Mouse (Mus musculus) hindlimb bud, embryonic 11.5 days (tissue): Measurements from ENCODE around the gene Cend1.
"Not testable (repeated sequence)": the region's sequence is repeated elsewhere in the genome, so short reads cannot be mapped to it uniquely, and the experiment has no call there.

Experiments
- DNase-seq: peaks from one replicate; pipeline ENCODE4 v3.0.0-alpha.2; 2012; ENCODE audit warnings: low read depth, low spot score; ENCODE audit errors: extremely low spot score

Gene Cend1

DNA sequence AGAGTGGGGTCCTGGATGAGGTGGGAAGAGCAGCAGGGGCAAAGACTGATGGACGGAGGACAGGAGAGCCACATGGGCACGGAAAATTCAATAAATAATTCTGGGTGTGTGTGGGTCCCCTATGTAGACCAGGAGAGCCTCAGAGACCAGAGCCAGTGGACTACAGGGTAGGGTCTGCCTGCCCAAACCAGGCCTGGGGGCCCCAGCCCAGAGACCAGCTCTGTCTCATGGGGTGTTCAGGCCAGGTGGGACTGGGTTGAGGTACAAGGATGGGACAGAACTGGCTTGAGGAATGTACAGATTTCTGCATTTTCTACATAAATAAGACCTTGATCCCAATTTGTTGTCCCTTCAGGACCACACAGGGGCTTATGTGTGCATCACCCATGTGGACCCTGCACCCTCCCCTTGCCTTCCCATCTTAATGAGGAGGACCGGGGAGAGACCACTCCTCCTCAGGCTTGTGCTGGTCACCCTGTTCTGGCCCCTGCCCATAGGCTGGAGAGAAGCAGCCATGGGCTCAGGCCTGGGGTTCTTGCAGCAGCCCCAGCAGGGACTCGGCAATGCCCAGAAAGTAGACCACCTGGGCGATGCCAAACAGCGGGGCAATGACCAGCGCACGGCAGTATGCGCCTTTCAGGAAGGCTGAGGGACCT, 1.4 kb upstream of the Cend1 start:
- DNase-seq: no peak

- no peak for DNase-seq
These were observed 721 bp upstream of the Cend1 start for GRCm38 (mm10) chr7:141429840-141430584.

- no peak for DNase-seq
These were observed 590 bp downstream of the Cend1 start for GRCm38 (mm10) chr7:141428701-141429100.

DNA sequence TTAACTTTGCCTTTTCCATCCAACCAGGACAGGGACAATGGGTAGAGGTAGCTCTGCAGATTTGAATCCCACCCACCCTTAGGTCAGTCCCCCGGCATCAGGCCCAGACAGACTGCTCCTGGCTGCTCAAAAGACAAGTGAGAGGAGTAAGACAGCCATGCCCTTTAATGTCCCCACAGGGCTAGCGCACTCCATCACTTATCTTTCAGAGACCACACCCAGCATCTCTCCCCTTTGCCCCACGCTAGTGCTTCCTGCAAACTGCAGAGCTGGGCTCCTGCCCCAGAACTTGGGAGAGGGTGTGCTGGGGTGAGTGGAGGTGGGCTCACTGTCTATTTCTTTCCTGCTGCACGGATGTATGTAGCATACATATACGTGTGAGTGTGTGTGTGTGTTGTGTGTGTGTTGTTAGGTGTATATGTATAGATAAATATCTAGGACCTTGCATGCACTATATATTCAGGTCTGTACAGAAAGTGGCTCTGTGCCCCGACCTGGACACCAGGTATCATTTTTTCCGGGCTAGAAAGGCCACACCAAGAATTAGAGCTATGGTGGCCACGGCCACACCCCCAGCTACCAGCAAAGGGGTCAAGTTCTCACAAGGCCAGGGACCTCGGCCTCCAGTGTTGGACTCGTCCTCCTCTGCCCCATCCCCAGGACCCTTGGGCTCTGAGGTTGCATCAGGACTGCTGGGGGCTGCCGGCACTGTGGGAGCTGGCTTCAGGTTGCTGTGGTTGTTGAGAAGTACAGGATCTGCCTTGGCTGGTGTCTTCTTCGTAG, 2.2 kb downstream of the Cend1 start:
- no peak for DNase-seq

DNA sequence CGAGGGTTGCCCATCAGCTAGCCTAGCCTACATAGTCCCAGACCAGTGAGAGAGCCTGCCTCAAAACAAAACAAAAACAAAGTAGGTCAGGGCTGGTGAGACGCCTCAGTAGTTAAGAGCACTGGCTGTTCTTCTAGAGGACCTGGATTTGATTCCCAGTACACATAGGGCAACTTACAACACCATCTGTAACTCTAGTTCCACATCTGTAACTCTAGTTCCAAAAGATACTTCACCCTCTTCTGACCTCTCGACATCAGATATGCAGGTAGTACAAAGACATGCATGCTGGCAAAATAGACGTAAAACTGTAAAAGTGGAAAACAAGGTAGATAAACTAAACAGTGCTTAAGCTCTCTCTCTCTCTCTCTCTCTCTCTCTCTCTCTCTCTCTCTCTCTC, 5.5 kb downstream of the Cend1 start:
- no peak for DNase-seq

- DNase-seq: no peak
These were observed 9.1 kb downstream of the Cend1 start for GRCm38 (mm10) chr7:141420030-141420702.

- no peak for DNase-seq
These were observed 10.3 kb downstream of the Cend1 start for GRCm38 (mm10) chr7:141418970-141419369.

- no peak for DNase-seq
These were observed 11.3 kb downstream of the Cend1 start for GRCm38 (mm10) chr7:141417731-141418681.

- DNase-seq: no peak
These were observed 13.0 kb downstream of the Cend1 start for GRCm38 (mm10) chr7:141416144-141416841.

DNA sequence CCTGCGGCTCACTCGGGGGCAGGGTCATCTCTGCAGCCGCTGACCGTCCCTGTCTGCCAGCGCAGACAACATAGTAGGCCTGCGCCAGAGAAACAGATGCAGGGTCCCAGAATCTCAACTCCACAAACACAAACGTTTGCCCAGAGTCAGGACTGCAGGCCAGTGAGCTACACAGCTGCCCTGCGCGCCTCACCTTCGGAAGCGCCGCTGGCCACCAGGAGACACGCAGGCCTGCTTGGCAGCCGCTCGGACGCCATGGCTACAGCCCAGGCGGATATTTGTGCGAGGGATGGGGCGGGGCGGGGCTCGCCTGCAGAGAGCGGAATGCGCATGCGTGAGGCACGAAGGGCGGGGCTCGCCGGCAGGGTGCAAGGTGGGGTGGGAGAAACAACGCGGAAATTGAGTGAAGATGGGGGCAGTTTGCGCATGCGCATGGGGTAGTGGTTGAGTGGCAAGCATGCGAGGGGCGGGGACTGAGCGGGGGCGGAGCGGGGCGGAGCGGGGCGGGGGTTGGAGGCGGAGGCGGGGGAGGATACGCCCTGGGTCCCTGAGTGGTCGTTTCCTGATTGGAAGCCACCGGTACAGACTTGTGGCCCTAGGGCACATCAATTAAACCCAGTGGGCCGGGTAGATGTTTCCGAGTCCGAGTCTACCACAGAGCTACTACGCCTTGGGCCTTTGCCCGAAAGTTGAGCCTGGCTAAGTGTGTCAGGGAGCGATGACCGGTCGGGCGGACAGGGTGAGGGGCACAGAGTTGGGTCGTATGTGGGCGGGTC, 15.3 kb downstream of the Cend1 start, which contains the start of gene Gatd1:
Gatd1 (minus strand) TSS at position 328 of the 776 bp plus-strand sequence.
- DNase-seq: peak; percentile 98

GRCm38 (mm10) chr7:141413331-141413730, 16.0 kb downstream of the Cend1 start:
- no peak for DNase-seq

DNA sequence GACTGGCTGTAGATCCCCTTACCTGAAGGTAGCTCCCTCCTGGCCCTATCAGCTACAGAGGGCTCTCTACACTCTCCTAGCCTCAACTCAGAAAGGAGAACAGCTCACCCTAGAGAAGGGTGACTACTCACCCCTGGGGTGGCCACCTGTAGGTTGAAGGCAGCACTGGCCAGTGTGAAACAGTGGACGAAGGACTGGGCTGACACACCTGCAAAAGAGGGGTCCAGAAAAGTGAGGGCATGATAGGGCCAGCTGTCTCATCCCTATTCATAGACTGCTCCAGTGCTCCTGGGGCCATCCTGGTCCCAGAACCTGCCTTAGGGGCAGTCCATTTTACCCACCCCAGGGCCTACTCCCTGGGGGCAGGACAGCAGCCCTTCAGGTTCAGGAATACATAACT, 17.6 kb downstream of the Cend1 start:
- no peak for DNase-seq

GRCm38 (mm10) chr7:141410631-141411030, 18.7 kb downstream of the Cend1 start:
- no peak for DNase-seq

DNA sequence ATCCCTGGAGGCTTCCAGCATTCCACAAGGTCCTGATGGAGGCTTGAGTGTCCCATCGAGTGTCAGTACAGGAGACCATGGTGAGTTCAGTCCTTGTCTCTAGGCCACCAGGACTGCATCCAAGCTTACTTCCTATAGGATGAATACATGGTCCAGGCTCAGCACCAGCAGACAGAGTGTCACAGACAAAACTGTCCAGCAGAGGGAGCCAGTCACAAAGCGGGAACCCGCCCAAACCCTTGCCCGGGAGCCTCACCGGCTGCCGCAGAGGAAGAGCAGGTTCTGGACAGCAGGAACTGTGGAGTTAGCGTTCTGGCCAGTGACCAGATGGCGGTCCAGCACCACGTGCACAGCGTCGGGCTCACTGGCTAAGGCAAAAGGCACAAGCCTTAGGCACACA, 20.5 kb downstream of the Cend1 start:
- peak; percentile 53 for DNase-seq

- not testable (repeated sequence) for DNase-seq
These were observed 21.6 kb downstream of the Cend1 start for GRCm38 (mm10) chr7:141407670-141408069.

DNA sequence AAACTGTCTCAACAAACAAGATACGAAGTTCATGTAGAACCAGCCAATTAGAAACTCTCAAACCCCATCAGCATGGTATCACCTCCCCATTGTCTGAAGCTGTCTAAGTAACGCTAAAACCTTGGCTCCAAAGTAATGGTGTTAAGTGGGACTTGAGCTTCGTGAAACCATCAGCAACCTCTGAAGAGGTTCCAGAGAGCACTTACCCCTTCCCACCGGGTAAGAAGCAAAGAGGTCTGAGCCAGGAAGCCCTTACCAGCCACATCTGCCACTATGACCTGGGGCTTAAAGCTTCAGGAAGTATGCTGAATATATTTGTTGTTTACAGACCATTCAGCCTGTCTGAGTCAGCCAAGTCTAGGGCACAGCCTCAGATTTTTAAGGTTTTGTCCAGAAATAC, 23.8 kb downstream of the Cend1 start:
- no peak for DNase-seq

GRCm38 (mm10) chr7:141403305-141403704, 26.0 kb downstream of the Cend1 start:
- no peak for DNase-seq

DNA sequence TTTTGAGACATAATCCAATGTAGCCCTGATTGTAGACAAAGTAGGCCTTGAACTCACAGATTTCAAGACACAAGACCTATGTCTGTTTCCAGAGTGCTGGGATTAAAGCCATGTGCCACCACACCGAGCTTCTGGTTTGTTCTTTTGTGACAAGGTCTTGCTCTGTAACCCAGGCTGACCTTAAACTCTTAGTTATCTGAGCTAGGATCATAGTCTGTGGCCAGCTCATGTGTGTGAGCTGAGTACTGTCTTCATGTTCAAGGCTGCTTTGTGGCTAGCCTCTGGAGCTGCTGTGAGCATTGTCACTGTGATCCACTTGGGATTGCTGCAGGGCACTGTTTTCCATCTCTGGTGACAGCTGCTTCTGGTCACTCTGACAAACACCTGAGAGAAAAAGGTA, 33.9 kb downstream of the Cend1 start:
- no peak for DNase-seq

- DNase-seq: no peak
These were observed 34.5 kb downstream of the Cend1 start for GRCm38 (mm10) chr7:141394771-141395170.
